Mouse (Mus musculus): ENCODE results near the gene Tubgcp3.

GRCm38 (mm10) chr8:12702290-12702689 is 30.2 kb upstream of the Tubgcp3 start:
- TF ChIP-seq CTCF (conservative IDR thresholded peaks at IDR 0.05; ENCODE audit: low read length) (no peak), POU5F1 (IDR thresholded peaks at IDR 0.05; ENCODE audit: borderline replicate concordance, low read length) (no peak)

Data from E14TG2a.4 (cell line).